In genomic region chr1:106316641-106317304, GRCm38 (mm10) we compare ENCODE assay signal across 9 mouse cellular contexts.
DNase-seq lines count a peak whose midpoint lies in the region; ATAC-seq and TF ChIP-seq lines count a peak whose summit lies in the region.
"Had no signal": no experiment of that assay in that cellular context is flagged by ENCODE, and none has a peak within 500 bp of the region (broad histone marks: within the 10 kb centered on the region; RNA-seq: fewer than 3 reads in every experiment).

No protein-coding gene starts in this region.

- ATAC-seq in midbrain, embryonic 14.5 days (ENCODE audit: low FRiP score, low TSS enrichment) = no peak

- H3K36me3 ChIP-seq in midbrain, embryonic 14.5 days (ENCODE audit: control insufficient read depth, insufficient read depth, low read length) = no peaks in the 10 kb centered on the region
- H3K36me3 ChIP-seq: limb, embryonic 15.5 days had no signal

- no peaks in the 10 kb centered on the region for H3K9me3 ChIP-seq in midbrain, embryonic 14.5 days (ENCODE audit: control insufficient read depth, low read length)
- H3K9me3 ChIP-seq: limb, embryonic 15.5 days had no signal

- peak overlapping the region; percentile 58 for H3K27ac ChIP-seq in bone marrow macrophage, adult 2 months (ENCODE audit: insufficient read depth, low read depth, low read length)
- no peak overlapping the region for H3K27ac ChIP-seq in midbrain, embryonic 14.5 days (replicated peaks; ENCODE audit: low read depth, low read length)
- H3K27ac ChIP-seq: limb, embryonic 15.5 days had no signal

- no peaks in the 10 kb centered on the region for H3K27me3 ChIP-seq in midbrain, embryonic 14.5 days (ENCODE audit: control insufficient read depth, insufficient read depth, low read length)
- H3K27me3 ChIP-seq: limb, embryonic 15.5 days had no signal

- no peak overlapping the region for H3K4me3 ChIP-seq in bone marrow macrophage, adult 2 months (ENCODE audit: insufficient read depth, low read length)
- H3K4me3 ChIP-seq in midbrain, embryonic 14.5 days (replicated peaks; ENCODE audit: low read depth, low read length) = no peak overlapping the region
- H3K4me3 ChIP-seq: limb, embryonic 15.5 days had no signal

- WGBS in midbrain, embryonic 14.5 days = 86% methylated on average over 4 of the region's 4 CpGs

- TF ChIP-seq POLR2A in bone marrow macrophage, adult 2 months (IDR thresholded peaks at IDR 0.05; ENCODE audit: borderline replicate concordance, low read depth, low read length) = no peak

- H3K4me1 ChIP-seq in bone marrow macrophage, adult 2 months (ENCODE audit: control insufficient read depth, insufficient read depth, low read length) = peaks cover 25% of the 10 kb centered on the region
- no peaks in the 10 kb centered on the region for H3K4me1 ChIP-seq in midbrain, embryonic 14.5 days (ENCODE audit: control insufficient read depth, insufficient read depth, low read length)
- H3K4me1 ChIP-seq: limb, embryonic 15.5 days had no signal

- TF ChIP-seq CTCF in bone marrow macrophage, adult 2 months (IDR thresholded peaks at IDR 0.05; ENCODE audit: low read depth, low read length) = no peak

- H3K4me2 ChIP-seq in midbrain, embryonic 14.5 days (ENCODE audit: low read length) = no peak overlapping the region
- H3K4me2 ChIP-seq: limb, embryonic 15.5 days had no signal

- peak; percentile 68 for DNase-seq in gastrocnemius, adult 18-20 months (ENCODE audit: low spot score)
- no peak for DNase-seq in gastrocnemius, postnatal 10 days
- DNase-seq in heart, postnatal 4 days = peak; percentile 18
- peak; percentile 51 for DNase-seq in lung, postnatal 25 days (ENCODE audit: low spot score)
- DNase-seq in thymus, postnatal 14 days = no peak
- no peak for DNase-seq in cerebellum, postnatal 36 days
- DNase-seq in midbrain, embryonic 14.5 days = no peak

- H3K9ac ChIP-seq in midbrain, embryonic 14.5 days (replicated peaks; ENCODE audit: low read length) = no peak overlapping the region
- H3K9ac ChIP-seq: limb, embryonic 15.5 days had no signal

Comparison
In these comparisons a context has a peak if more than half of its experiments do, and no peak if none do; other contexts are left out.
1. DNase-seq: peak in gastrocnemius, adult 18-20 months (single experiment), heart, postnatal 4 days (single experiment) and lung, postnatal 25 days (single experiment); none in gastrocnemius, postnatal 10 days (single experiment), thymus, postnatal 14 days (single experiment), cerebellum, postnatal 36 days (0 of 2) and midbrain, embryonic 14.5 days (single experiment).